Mouse (Mus musculus): ENCODE measurements around the gene Grhl3. TPM values are rescaled to one million over a fixed set of nuclear protein-coding genes. Genes with fewer than 3 reads are reported as not detected.
A peak's percentile ranks its signal among the peaks of the same experiment; 100 is the strongest.

Gene Grhl3
- total and polyA plus RNA-seq, 3 experiments: not detected

DNA sequence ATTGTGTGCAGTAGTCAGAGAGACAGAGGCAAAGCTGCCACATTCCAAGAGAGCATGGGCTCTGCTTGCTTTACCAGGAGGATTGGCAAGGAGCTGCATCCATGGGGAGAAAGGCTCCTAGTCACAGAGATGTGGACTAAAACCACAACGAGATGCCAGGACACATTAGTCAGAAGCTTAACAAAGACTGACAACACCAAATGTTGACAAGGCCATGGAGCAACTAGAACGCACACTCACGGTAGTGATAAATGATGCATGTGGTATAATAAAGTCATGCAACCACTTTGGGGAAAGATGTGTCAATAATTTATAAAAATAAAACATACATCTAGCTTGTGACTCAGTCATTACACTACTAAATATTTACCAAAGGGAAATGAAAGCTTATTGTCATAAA, 28.1 kb upstream of the Grhl3 start:
- H3K79me2 ChIP-seq (replicated peaks; ENCODE audit: control insufficient read depth, extremely low read depth, insufficient read depth, poor library complexity, severe bottlenecking): no peaks in the 10 kb centered on the region
- peaks cover 3% of the 10 kb centered on the region in 2 experiments; a peak in 3 of 4 replicates for H3K4me1 ChIP-seq (ENCODE audit: control insufficient read depth in 1 of 2, insufficient read depth in 2 of 2)
- H3K4me3 ChIP-seq (replicated peaks in 1 of 3; ENCODE audit: low read depth in 2 of 3, low read length in 2 of 3, poor library complexity in 1 of 3): no peak overlapping the region
- H3K36me3 ChIP-seq (replicated peaks in 1 of 2; ENCODE audit: control insufficient read depth in 1 of 2, insufficient read depth in 1 of 2, low read length in 1 of 2): no peaks in the 10 kb centered on the region
- H3K9ac ChIP-seq (ENCODE audit: insufficient read depth, low read depth): no peak overlapping the region
- H3K27ac ChIP-seq (ENCODE audit: insufficient read depth, low read depth): no peak overlapping the region
- DNase-seq (ENCODE audit: extremely low read depth): no peak
- peaks cover 9% of the 10 kb centered on the region for H3K27me3 ChIP-seq (replicated peaks)
- in situ Hi-C loops (cut with MboI; ENCODE audit: low pct_ligation_motif_present, low pct_unique_long_range_greater_than_20kb, low sequenced_read_pairs): no loop called here
- H3K9me3 ChIP-seq (replicated peaks; ENCODE audit: low read length): no peaks in the 10 kb centered on the region
- TF ChIP-seq GABPA (IDR thresholded peaks at IDR 0.05; ENCODE audit: insufficient replicate concordance, low read depth, low read length): no peak
- no peak for TF ChIP-seq MXI1 (IDR thresholded peaks at IDR 0.05; ENCODE audit: low read depth, low read length)
- no peak for TF ChIP-seq EP300 (IDR thresholded peaks at IDR 0.05; ENCODE audit: low read length)
- no peak for TF ChIP-seq BHLHE40 (IDR thresholded peaks at IDR 0.05; ENCODE audit: low read depth, low read length)
- TF ChIP-seq RCOR1 (conservative IDR thresholded peaks at IDR 0.05; ENCODE audit: low read depth, low read length): no peak
- TF ChIP-seq MAX (IDR thresholded peaks at IDR 0.05; ENCODE audit: low read length): no peak
- no peak for TF ChIP-seq MEF2A (IDR thresholded peaks at IDR 0.05; ENCODE audit: borderline replicate concordance, low read depth, low read length)
- no peak for TF ChIP-seq NRF1 (IDR thresholded peaks at IDR 0.05; ENCODE audit: low read depth, low read length)
- no peak for TF ChIP-seq KAT2A (IDR thresholded peaks at IDR 0.05; ENCODE audit: insufficient replicate concordance, low read length)
- TF ChIP-seq SMC3 (IDR thresholded peaks at IDR 0.05; ENCODE audit: low read depth, low read length): no peak
- no peak overlapping the region for H3K4me2 ChIP-seq (ENCODE audit: insufficient read depth, low read depth, poor library complexity, severe bottlenecking)
- dilution Hi-C loops (cut with MboI; ENCODE audit: extremely low pct_ligation_motif_present, extremely low pct_unique_long_range_greater_than_20kb, low sequenced_read_pairs): no loop called here

DNA sequence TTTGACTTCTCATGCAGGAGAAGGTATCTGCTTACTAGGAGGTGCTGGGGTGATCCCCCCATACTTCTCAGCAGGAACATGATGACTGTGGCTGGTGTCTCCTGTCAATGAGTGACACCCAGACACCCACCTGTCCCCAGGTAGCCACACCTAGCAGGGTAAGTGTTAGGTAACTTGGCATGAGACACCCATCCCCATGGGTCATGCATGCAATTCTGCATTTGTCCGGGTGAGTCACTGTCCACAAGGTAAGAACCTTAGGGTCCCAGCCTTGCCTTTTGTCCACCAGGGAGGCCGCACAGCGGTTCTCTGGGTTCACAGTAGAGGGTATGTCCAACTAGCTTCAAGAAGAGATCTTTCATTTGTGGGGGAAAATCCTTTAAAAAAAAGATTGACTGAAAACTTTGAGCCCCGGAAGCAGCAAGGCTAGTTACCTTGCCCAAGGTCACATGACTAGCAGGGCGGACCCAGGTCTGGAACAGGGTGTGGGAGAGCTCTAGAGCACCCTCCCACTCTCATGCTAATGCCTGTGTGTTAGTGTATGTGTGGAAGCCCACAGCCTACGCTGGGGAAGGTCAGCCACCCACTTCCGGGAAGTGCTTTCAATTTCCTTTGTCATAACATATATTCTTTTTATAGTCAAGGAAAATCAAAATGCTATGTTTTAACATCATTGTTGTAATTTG, 26.2 kb upstream of the Grhl3 start:
- dilution Hi-C loops (cut with MboI; ENCODE audit: extremely low pct_ligation_motif_present, extremely low pct_unique_long_range_greater_than_20kb, low sequenced_read_pairs): no loop called here

DNA sequence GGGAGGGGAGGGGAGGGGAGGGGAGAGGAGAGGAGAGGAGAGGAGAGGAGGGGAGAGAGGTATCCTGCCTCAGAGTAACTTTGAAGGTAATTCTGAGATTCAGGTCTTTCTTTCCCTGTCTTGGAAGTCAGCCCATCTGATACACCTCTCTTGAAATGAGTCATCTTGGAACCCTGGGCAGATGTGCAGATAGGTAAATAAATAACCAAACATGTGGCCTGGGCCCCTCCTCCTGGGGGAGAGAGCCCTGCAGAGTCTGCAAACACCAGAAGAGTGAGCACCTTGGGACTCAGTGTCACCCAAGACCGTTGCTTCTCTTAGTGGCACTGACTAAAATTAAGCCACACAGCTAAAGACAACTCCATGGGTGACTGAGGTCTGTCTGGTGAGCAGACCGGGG, 25.6 kb upstream of the Grhl3 start:
- no peaks in the 10 kb centered on the region for H3K9me3 ChIP-seq (replicated peaks; ENCODE audit: low read length)
- peaks cover 11% of the 10 kb centered on the region for H3K27me3 ChIP-seq (replicated peaks)
- no peak for DNase-seq (ENCODE audit: extremely low read depth)
- no peaks in the 10 kb centered on the region for H3K36me3 ChIP-seq (replicated peaks in 1 of 2; ENCODE audit: control insufficient read depth in 1 of 2, insufficient read depth in 1 of 2, low read length in 1 of 2)
- TF ChIP-seq MAFK (IDR thresholded peaks at IDR 0.05; ENCODE audit: insufficient replicate concordance, low read length) (no peak), NRF1 (IDR thresholded peaks at IDR 0.05; ENCODE audit: low read depth, low read length) (no peak), SIN3A (IDR thresholded peaks at IDR 0.05; ENCODE audit: low read length) (no peak), JUND (conservative IDR thresholded peaks at IDR 0.05; ENCODE audit: low read depth, low read length) (no peak), USF1 (IDR thresholded peaks at IDR 0.05; ENCODE audit: low read depth, low read length) (no peak), TBP (conservative IDR thresholded peaks at IDR 0.05; ENCODE audit: low read depth, low read length) (no peak), MEF2A (IDR thresholded peaks at IDR 0.05; ENCODE audit: borderline replicate concordance, low read depth, low read length) (no peak), ELF1 (IDR thresholded peaks at IDR 0.05; ENCODE audit: low read depth, low read length) (no peak), ETS1 (conservative IDR thresholded peaks at IDR 0.05; ENCODE audit: low read depth, low read length) (no peak), NELFE (IDR thresholded peaks at IDR 0.05; ENCODE audit: low read depth, low read length) (no peak), USF2 (conservative IDR thresholded peaks at IDR 0.05; ENCODE audit: low read depth, low read length) (no peak), MXI1 (IDR thresholded peaks at IDR 0.05; ENCODE audit: low read depth, low read length) (no peak)
- dilution Hi-C loops (cut with MboI; ENCODE audit: extremely low pct_ligation_motif_present, extremely low pct_unique_long_range_greater_than_20kb, low sequenced_read_pairs) (no loop called here), in situ Hi-C loops (cut with MboI; ENCODE audit: low pct_ligation_motif_present, low pct_unique_long_range_greater_than_20kb, low sequenced_read_pairs) (no loop called here)
- H3K9ac ChIP-seq (ENCODE audit: insufficient read depth, low read depth): no peak overlapping the region
- H3K27ac ChIP-seq (ENCODE audit: insufficient read depth, low read depth): no peak overlapping the region
- peaks cover 3% of the 10 kb centered on the region in 2 experiments; a peak in 3 of 4 replicates for H3K4me1 ChIP-seq (ENCODE audit: control insufficient read depth in 1 of 2, insufficient read depth in 2 of 2)
- no peak overlapping the region for H3K4me2 ChIP-seq (ENCODE audit: insufficient read depth, low read depth, poor library complexity, severe bottlenecking)
- no peak overlapping the region for H3K4me3 ChIP-seq (replicated peaks in 1 of 3; ENCODE audit: low read depth in 2 of 3, low read length in 2 of 3, poor library complexity in 1 of 3)
- no peaks in the 10 kb centered on the region for H3K79me2 ChIP-seq (replicated peaks; ENCODE audit: control insufficient read depth, extremely low read depth, insufficient read depth, poor library complexity, severe bottlenecking)

More for the DNA sequence above, 26.2 kb upstream of the Grhl3 start:
- no peak for DNase-seq (ENCODE audit: extremely low read depth)
- Histone ChIP-seq H3K9me3 (replicated peaks; ENCODE audit: low read length) (no peaks in the 10 kb centered on the region), H3K79me2 (replicated peaks; ENCODE audit: control insufficient read depth, extremely low read depth, insufficient read depth, poor library complexity, severe bottlenecking) (no peaks in the 10 kb centered on the region), H3K9ac (ENCODE audit: insufficient read depth, low read depth) (no peak overlapping the region), H3K4me2 (ENCODE audit: insufficient read depth, low read depth, poor library complexity, severe bottlenecking) (no peak overlapping the region), H3K4me3 (replicated peaks in 1 of 3; ENCODE audit: low read depth in 2 of 3, low read length in 2 of 3, poor library complexity in 1 of 3) (no peak overlapping the region), H3K36me3 (replicated peaks in 1 of 2; ENCODE audit: control insufficient read depth in 1 of 2, insufficient read depth in 1 of 2, low read length in 1 of 2) (no peaks in the 10 kb centered on the region), H3K4me1 (ENCODE audit: control insufficient read depth in 1 of 2, insufficient read depth in 2 of 2) (peaks cover 3% of the 10 kb centered on the region in 2 experiments; a peak in 3 of 4 replicates), H3K27ac (ENCODE audit: insufficient read depth, low read depth) (no peak overlapping the region), H3K27me3 (replicated peaks) (peaks cover 11% of the 10 kb centered on the region)
- in situ Hi-C loops (cut with MboI; ENCODE audit: low pct_ligation_motif_present, low pct_unique_long_range_greater_than_20kb, low sequenced_read_pairs): no loop called here
- TF ChIP-seq USF1 (IDR thresholded peaks at IDR 0.05; ENCODE audit: low read depth, low read length) (peak; percentile 11; the same call in 1 of the 2 replicates), POLR2AphosphoS2 (IDR thresholded peaks at IDR 0.05; ENCODE audit: low read depth, low read length) (no peak), CTCF (conservative IDR thresholded peaks at IDR 0.05 in 1 of 2, IDR thresholded peaks at IDR 0.05 in 1 of 2; ENCODE audit: low read depth in 2 of 2, low read length in 2 of 2) (peak in 1 of 2 experiments; percentile 27; a peak in 2 of 4 replicates), ELF1 (IDR thresholded peaks at IDR 0.05; ENCODE audit: low read depth, low read length) (0 out of 2 replicates have a peak, but pooled peaks have one; percentile 18), USF2 (conservative IDR thresholded peaks at IDR 0.05; ENCODE audit: low read depth, low read length) (no peak)
